In the genomic region with DNA sequence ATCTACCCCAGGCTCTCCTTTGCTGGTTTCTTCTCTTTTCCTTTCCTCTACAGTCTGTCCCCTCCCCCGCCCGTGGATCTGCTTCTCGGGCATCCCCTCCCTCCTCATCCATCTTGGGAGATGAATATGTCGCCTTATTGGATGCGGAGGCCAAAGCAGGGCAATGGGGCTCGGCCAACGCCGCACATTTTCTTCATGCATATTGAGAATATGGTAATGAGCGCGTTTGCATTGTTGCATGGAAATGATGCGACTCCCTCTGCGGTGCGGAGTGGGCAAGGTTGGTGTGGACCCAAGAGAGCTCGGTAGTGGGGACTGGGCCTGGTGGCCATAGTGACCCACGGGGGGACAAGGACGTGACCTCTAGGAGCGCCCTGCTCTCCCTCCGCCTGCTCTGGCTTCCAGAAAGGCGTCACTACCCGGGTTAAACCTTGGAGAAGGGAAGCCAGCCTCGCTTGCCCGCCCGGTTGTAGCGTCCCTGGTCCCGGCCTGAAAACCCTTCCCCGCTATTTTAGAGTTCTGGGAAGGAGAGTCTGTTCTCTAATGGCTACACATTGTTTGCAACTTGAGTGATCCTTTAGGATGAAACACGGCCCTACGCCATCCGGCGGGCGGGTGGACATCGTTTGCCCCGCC, we compare ENCODE assay signal across 9 mouse cellular contexts. TPM values are rescaled to one million over a fixed set of nuclear protein-coding genes. Genes with fewer than 3 reads are reported as not detected.
DNase-seq lines count a peak whose midpoint lies in the region; ATAC-seq and TF ChIP-seq lines count a peak whose summit lies in the region.
"Had no signal": no experiment of that assay in that cellular context is flagged by ENCODE, and none has a peak within 500 bp of the region (broad histone marks: within the 10 kb centered on the region; RNA-seq: fewer than 3 reads in every experiment).

No protein-coding gene starts in this region.

- H3K36me3 ChIP-seq in intestine, embryonic 14.5 days (ENCODE audit: control insufficient read depth, insufficient read depth, low read length), result no peaks in the 10 kb centered on the region
- no peaks in the 10 kb centered on the region for H3K36me3 ChIP-seq in intestine, embryonic 16.5 days (ENCODE audit: control insufficient read depth, insufficient read depth, low read length)
- no peaks in the 10 kb centered on the region for H3K36me3 ChIP-seq in forebrain, postnatal 0 days (ENCODE audit: insufficient read depth)
- no peaks in the 10 kb centered on the region for H3K36me3 ChIP-seq in limb, embryonic 13.5 days
- no peaks in the 10 kb centered on the region for H3K36me3 ChIP-seq in neural tube, embryonic 12.5 days

- H3K4me1 ChIP-seq in intestine, embryonic 14.5 days (replicated peaks; ENCODE audit: control insufficient read depth, insufficient read depth, low read length), result peaks cover 9% of the 10 kb centered on the region; the same call in 1 of the 2 replicates
- peaks cover 17% of the 10 kb centered on the region for H3K4me1 ChIP-seq in intestine, embryonic 16.5 days (ENCODE audit: control insufficient read depth, insufficient read depth, low read length)
- no peaks in the 10 kb centered on the region for H3K4me1 ChIP-seq in forebrain, postnatal 0 days (ENCODE audit: insufficient read depth)
- peaks cover 37% of the 10 kb centered on the region for H3K4me1 ChIP-seq in limb, embryonic 13.5 days
- H3K4me1 ChIP-seq in neural tube, embryonic 12.5 days, result peaks cover 52% of the 10 kb centered on the region
- H3K4me1 ChIP-seq in cerebellum, adult 2 months (ENCODE audit: control insufficient read depth, insufficient read depth, low read length), result no peaks in the 10 kb centered on the region

- peaks cover 85% of the 10 kb centered on the region for H3K27me3 ChIP-seq in intestine, embryonic 14.5 days (replicated peaks; ENCODE audit: control insufficient read depth, insufficient read depth, low read length)
- H3K27me3 ChIP-seq in intestine, embryonic 16.5 days (replicated peaks; ENCODE audit: control insufficient read depth, insufficient read depth, low read length), result peaks cover 74% of the 10 kb centered on the region
- H3K27me3 ChIP-seq in forebrain, postnatal 0 days (ENCODE audit: insufficient read depth, low read length), result peaks cover 73% of the 10 kb centered on the region
- H3K27me3 ChIP-seq in limb, embryonic 13.5 days, result peaks cover 99% of the 10 kb centered on the region
- H3K27me3 ChIP-seq in neural tube, embryonic 12.5 days (replicated peaks), result peaks cover 58% of the 10 kb centered on the region
- peaks cover 12% of the 10 kb centered on the region; the same call in 1 of the 2 replicates for H3K27me3 ChIP-seq in cerebellum, adult 2 months (ENCODE audit: control insufficient read depth, insufficient read depth, low read length)

- TF ChIP-seq CTCF in forebrain, postnatal 0 days (IDR thresholded peaks at IDR 0.05; ENCODE audit: low read depth), result no peak
- TF ChIP-seq CTCF in cerebellum, adult 2 months (IDR thresholded peaks at IDR 0.05; ENCODE audit: borderline replicate concordance, insufficient read depth, low read depth, low read length), result no peak

- no peak overlapping the region for H3K4me3 ChIP-seq in intestine, embryonic 14.5 days (ENCODE audit: low read depth, low read length)
- no peak overlapping the region for H3K4me3 ChIP-seq in intestine, embryonic 16.5 days (ENCODE audit: low read length)
- H3K4me3 ChIP-seq in forebrain, postnatal 0 days (ENCODE audit: low read depth, low read length), result no peak overlapping the region
- H3K4me3 ChIP-seq in limb, embryonic 13.5 days, result peak overlapping the region; percentile 16
- H3K4me3 ChIP-seq in neural tube, embryonic 12.5 days, result peak overlapping the region; percentile 31
- no peak overlapping the region for H3K4me3 ChIP-seq in cerebellum, adult 2 months (replicated peaks; ENCODE audit: insufficient read depth, low read depth, low read length)

- WGBS in intestine, embryonic 14.5 days, result 2% methylated on average over 33 of the region's 33 CpGs
- 3% methylated on average over 33 of the region's 33 CpGs for WGBS in intestine, embryonic 16.5 days
- WGBS in forebrain, postnatal 0 days, result 2% methylated on average over 33 of the region's 33 CpGs
- 5% methylated on average over 33 of the region's 33 CpGs for WGBS in limb, embryonic 13.5 days
- 2% methylated on average over 33 of the region's 33 CpGs for WGBS in neural tube, embryonic 12.5 days
- 15% methylated on average over 33 of the region's 33 CpGs for WGBS in cerebellum, adult 2 months

- DNase-seq in intestine, embryonic 14.5 days (ENCODE audit: low spot score), result peak; percentile 64
- peak; percentile 19 for DNase-seq in forebrain, postnatal 0 days
- DNase-seq in cerebellum, adult 2 months, result no peak
- DNase-seq in thymus, postnatal 0 days (ENCODE audit: low spot score), result no peak
- no peak for DNase-seq in spleen, postnatal 14 days (ENCODE audit: low spot score in 2 of 2)
- DNase-seq: gastrocnemius, postnatal 25 days had no signal

- no peak for TF ChIP-seq POLR2A in cerebellum, adult 2 months (IDR thresholded peaks at IDR 0.05; ENCODE audit: borderline replicate concordance, insufficient read depth, low read length)

- H3K9ac ChIP-seq in intestine, embryonic 14.5 days (ENCODE audit: low read length), result no peak overlapping the region
- no peak overlapping the region for H3K9ac ChIP-seq in intestine, embryonic 16.5 days (ENCODE audit: low read depth, low read length)
- no peak overlapping the region for H3K9ac ChIP-seq in forebrain, postnatal 0 days
- no peak overlapping the region for H3K9ac ChIP-seq in limb, embryonic 13.5 days
- peak overlapping the region; percentile 26; the same call in 1 of the 2 replicates for H3K9ac ChIP-seq in neural tube, embryonic 12.5 days

- no peak overlapping the region for H3K4me2 ChIP-seq in intestine, embryonic 14.5 days (ENCODE audit: low read length)
- H3K4me2 ChIP-seq in intestine, embryonic 16.5 days (ENCODE audit: low read depth, low read length), result no peak overlapping the region
- H3K4me2 ChIP-seq in forebrain, postnatal 0 days (ENCODE audit: low read depth), result no peak overlapping the region
- H3K4me2 ChIP-seq in limb, embryonic 13.5 days (replicated peaks), result peak overlapping the region; percentile 58
- peak overlapping the region; percentile 84 for H3K4me2 ChIP-seq in neural tube, embryonic 12.5 days (replicated peaks)

- H3K27ac ChIP-seq in intestine, embryonic 14.5 days (ENCODE audit: low read depth), result no peak overlapping the region
- H3K27ac ChIP-seq in intestine, embryonic 16.5 days (ENCODE audit: low read length), result no peak overlapping the region
- no peak overlapping the region for H3K27ac ChIP-seq in forebrain, postnatal 0 days (ENCODE audit: low read depth, low read length)
- no peak overlapping the region for H3K27ac ChIP-seq in limb, embryonic 13.5 days
- no peak overlapping the region for H3K27ac ChIP-seq in neural tube, embryonic 12.5 days
- H3K27ac ChIP-seq in cerebellum, adult 2 months (ENCODE audit: insufficient read depth, low read length), result no peak overlapping the region

- H3K9me3 ChIP-seq in intestine, embryonic 14.5 days (ENCODE audit: control insufficient read depth, low read length), result no peaks in the 10 kb centered on the region
- H3K9me3 ChIP-seq in intestine, embryonic 16.5 days (ENCODE audit: control insufficient read depth, low read length), result no peaks in the 10 kb centered on the region
- H3K9me3 ChIP-seq in forebrain, postnatal 0 days (ENCODE audit: low read length), result no peaks in the 10 kb centered on the region
- H3K9me3 ChIP-seq in limb, embryonic 13.5 days, result no peaks in the 10 kb centered on the region
- no peaks in the 10 kb centered on the region for H3K9me3 ChIP-seq in neural tube, embryonic 12.5 days

- ATAC-seq in intestine, embryonic 14.5 days (replicated peaks; ENCODE audit: low FRiP score, low TSS enrichment, low read depth), result no peak
- no peak for ATAC-seq in intestine, embryonic 16.5 days
- ATAC-seq in forebrain, postnatal 0 days, result no peak
- ATAC-seq in limb, embryonic 13.5 days (ENCODE audit: low FRiP score, low read depth), result no peak
- ATAC-seq in neural tube, embryonic 12.5 days (ENCODE audit: low FRiP score, low read depth), result no peak

RNA-seq across cellular contexts. Expression of a gene that starts 4.3 kb away (rescaled TPM):
- 0.31 and 0.59 TPM in 2 replicates for polyA plus RNA-seq in intestine, embryonic 14.5 days (2014; fragmentation: Nextera tagmentation; extraction: Ambion mirVana)
- polyA plus RNA-seq in intestine, embryonic 16.5 days (2015; fragmentation: Nextera tagmentation; extraction: Ambion mirVana), result 0.28 and 0.49 TPM in 2 replicates
- total RNA-seq in forebrain, postnatal 0 days (2014; rRNA removed), result 0.85 and 2.6 TPM in 2 replicates
- 0.34 and 1.3 TPM in 2 replicates for polyA plus RNA-seq in forebrain, postnatal 0 days (2015; fragmentation: Nextera tagmentation; extraction: Ambion mirVana)
- polyA plus RNA-seq in limb, embryonic 13.5 days (2015; fragmentation: Nextera tagmentation; extraction: Ambion mirVana), result 12.1 and 13.3 TPM in 2 replicates
- 20.3 and 23.4 TPM in 2 replicates for polyA plus RNA-seq in neural tube, embryonic 12.5 days (2016; fragmentation: Nextera tagmentation; extraction: Ambion mirVana)
- polyA plus RNA-seq in cerebellum, adult 2 months (2012; rRNA removed), result 8.6 and 9.2 TPM in 2 replicates
- polyA plus RNA-seq in thymus, postnatal 0 days (2015; fragmentation: Nextera tagmentation; extraction: Ambion mirVana), result 0.87 and 0.99 TPM in 2 replicates

Comparison
In these comparisons a context has a peak if more than half of its experiments do, and no peak if none do; other contexts are left out.
1. DNase-seq: peak in intestine, embryonic 14.5 days (single experiment) and forebrain, postnatal 0 days (single experiment); none in cerebellum, adult 2 months (0 of 2), thymus, postnatal 0 days (single experiment) and spleen, postnatal 14 days (0 of 2).
2. H3K4me2 ChIP-seq: peak in limb, embryonic 13.5 days (single experiment) and neural tube, embryonic 12.5 days (single experiment); none in intestine, embryonic 14.5 days (single experiment), intestine, embryonic 16.5 days (single experiment) and forebrain, postnatal 0 days (single experiment).
3. H3K4me3 ChIP-seq: peak in limb, embryonic 13.5 days (single experiment) and neural tube, embryonic 12.5 days (single experiment); none in intestine, embryonic 14.5 days (single experiment), intestine, embryonic 16.5 days (single experiment), forebrain, postnatal 0 days (single experiment) and cerebellum, adult 2 months (single experiment).